Mouse (Mus musculus): ENCODE results near the gene Cyp2c39. TPM values are rescaled to one million over a fixed set of nuclear protein-coding genes. Genes with fewer than 3 reads are reported as not detected.
"Not testable (repeated sequence)": the region's sequence is repeated elsewhere in the genome, so short reads cannot be mapped to it uniquely, and the experiment has no call there.

Cyp2c39 gene
- polyA plus RNA-seq (2012; ENCODE audit: insufficient read depth, insufficient read length, missing spikeins) = not detected in 2 replicates

DNA sequence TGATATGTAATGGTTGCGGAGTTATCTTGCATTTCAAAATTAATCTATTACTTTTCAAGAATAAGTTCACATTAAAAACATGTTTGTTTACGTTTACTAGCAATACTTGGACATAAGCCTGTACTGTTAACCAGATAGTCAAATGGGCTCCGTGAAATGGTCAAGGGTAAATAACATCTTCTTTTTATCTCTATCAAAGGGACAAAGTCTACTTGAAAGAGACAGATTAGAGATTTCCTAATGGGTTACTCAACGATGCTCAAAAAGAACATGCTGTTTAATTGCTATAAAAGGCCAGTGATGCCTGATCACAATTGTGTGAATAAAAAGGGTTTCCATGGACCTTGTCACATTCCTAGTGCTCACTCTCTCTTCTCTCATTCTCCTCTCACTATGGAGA, at the start of gene Cyp2c39:
TSS of gene Cyp2c39 (plus strand) at position 329 of the 400 bp plus-strand sequence.
- Histone ChIP-seq H3K27ac (ENCODE audit: insufficient read depth, low read depth, low read length) (no peak within 1 kb of the TSS), H3K4me3 (ENCODE audit: insufficient read depth, low read length) (no peak within 1 kb of the TSS), H3K4me1 (ENCODE audit: control insufficient read depth, insufficient read depth, low read length) (no peaks in the 10 kb centered on the region)
- TF ChIP-seq CTCF (IDR thresholded peaks at IDR 0.05; ENCODE audit: low read depth, low read length) (no peak), POLR2A (IDR thresholded peaks at IDR 0.05; ENCODE audit: borderline replicate concordance, low read depth, low read length) (no peak)

DNA sequence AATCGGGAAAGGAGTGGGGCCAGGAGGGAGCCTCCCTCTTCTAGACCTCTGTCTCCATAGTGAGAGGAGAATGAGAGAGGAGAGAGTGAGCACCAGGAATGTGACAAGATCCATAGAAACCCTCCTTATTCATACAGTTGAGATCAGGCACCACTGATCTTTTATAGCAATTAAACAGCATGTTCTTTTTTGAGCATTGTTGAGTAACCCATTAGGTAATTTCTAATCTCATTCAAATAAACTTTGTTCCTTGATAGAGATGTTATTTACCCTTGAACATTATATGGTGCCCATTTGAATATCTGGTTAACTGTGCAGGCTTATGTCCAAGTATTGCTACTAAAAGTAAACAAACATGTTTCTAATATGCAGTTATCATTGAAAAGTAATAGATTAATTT, 47.7 kb upstream of the Cyp2c39 start, which contains the start of gene Cyp2c38:
TSS of gene Cyp2c38 (minus strand) at position 135 of the 400 bp plus-strand sequence.
- H3K4me3 ChIP-seq (ENCODE audit: insufficient read depth, low read length) = no peak within 1 kb of the TSS
- no peak for TF ChIP-seq POLR2A (IDR thresholded peaks at IDR 0.05; ENCODE audit: borderline replicate concordance, low read depth, low read length)
- TF ChIP-seq CTCF (IDR thresholded peaks at IDR 0.05; ENCODE audit: low read depth, low read length) = no peak
- no peak within 1 kb of the TSS for H3K27ac ChIP-seq (ENCODE audit: insufficient read depth, low read depth, low read length)
- H3K4me1 ChIP-seq (ENCODE audit: control insufficient read depth, insufficient read depth, low read length) = no peaks in the 10 kb centered on the region

GRCm38 (mm10) chr19:39463923-39464322, 46.7 kb upstream of the Cyp2c39 start:
- TF ChIP-seq POLR2A (IDR thresholded peaks at IDR 0.05; ENCODE audit: borderline replicate concordance, low read depth, low read length) = no peak
- no peak for TF ChIP-seq CTCF (IDR thresholded peaks at IDR 0.05; ENCODE audit: low read depth, low read length)
- no peaks in the 10 kb centered on the region for H3K4me1 ChIP-seq (ENCODE audit: control insufficient read depth, insufficient read depth, low read length)
- H3K4me3 ChIP-seq (ENCODE audit: insufficient read depth, low read length) = no peak overlapping the region
- H3K27ac ChIP-seq (ENCODE audit: insufficient read depth, low read depth, low read length) = no peak overlapping the region

DNA sequence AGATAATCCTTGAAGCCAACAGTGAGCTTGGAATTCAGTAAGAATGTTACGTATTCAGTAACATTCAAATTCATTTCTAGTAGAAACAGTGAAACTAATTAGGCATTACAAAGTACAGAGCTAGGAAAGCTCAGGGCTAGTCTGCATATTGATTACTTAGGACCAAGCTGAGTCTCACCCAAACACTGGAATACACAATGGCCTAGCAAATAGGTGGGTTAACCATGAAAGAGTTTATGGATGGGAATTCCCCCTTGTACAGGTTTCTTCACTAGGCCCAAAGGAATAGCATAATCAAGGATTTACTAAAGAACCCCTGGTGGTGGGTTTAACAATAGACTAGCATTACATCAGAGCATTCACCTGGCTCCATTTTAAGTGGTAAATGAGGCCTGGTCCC, 26.7 kb upstream of the Cyp2c39 start:
- H3K4me3 ChIP-seq (ENCODE audit: insufficient read depth, low read length); H3K4me1 ChIP-seq (ENCODE audit: control insufficient read depth, insufficient read depth, low read length); H3K27ac ChIP-seq (ENCODE audit: insufficient read depth, low read depth, low read length): not testable (repeated sequence)

DNA sequence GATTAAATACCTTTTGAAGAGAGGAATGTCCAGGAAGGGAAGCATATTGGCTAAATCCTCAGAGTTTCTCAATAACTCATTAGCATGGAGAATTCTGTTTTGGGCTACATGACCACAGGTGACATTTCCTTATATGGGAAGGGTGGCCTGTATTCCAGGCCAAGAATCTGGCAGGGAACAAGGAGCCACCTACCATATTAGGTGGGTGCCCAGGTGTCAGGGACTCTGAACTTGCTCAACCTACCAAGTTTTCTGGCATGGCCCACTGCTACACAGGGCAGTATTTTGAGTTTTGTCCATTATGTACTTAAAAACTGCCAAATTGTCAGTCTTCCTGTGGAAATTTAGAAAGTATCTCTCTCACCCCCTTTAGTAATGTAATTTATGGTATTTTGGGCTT, 4.3 kb upstream of the Cyp2c39 start:
- Histone ChIP-seq H3K4me1 (ENCODE audit: control insufficient read depth, insufficient read depth, low read length) (no peaks in the 10 kb centered on the region), H3K4me3 (ENCODE audit: insufficient read depth, low read length) (no peak overlapping the region), H3K27ac (ENCODE audit: insufficient read depth, low read depth, low read length) (no peak overlapping the region)
- TF ChIP-seq POLR2A (IDR thresholded peaks at IDR 0.05; ENCODE audit: borderline replicate concordance, low read depth, low read length) = no peak

DNA sequence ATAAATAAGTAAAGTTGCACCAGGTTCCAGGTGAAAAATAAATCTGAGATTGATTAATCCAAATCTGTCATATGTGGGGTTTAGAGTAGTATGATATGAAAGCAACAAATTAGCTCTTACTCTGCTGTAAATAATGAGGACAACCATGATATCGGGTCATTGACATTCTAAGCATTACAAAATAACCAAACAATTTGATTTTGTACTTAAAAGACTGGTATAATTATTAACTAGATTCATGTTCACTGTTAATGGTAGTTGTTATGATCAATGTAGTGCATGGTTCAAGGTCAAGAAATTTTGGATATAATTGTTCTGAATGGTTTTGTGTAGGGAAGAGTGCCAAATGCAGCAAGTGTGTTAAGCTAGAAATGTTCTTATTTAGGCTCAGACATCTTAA, 1.1 kb upstream of the Cyp2c39 start:
- TF ChIP-seq POLR2A (IDR thresholded peaks at IDR 0.05; ENCODE audit: borderline replicate concordance, low read depth, low read length) (no peak), CTCF (IDR thresholded peaks at IDR 0.05; ENCODE audit: low read depth, low read length) (no peak)
- Histone ChIP-seq H3K4me1 (ENCODE audit: control insufficient read depth, insufficient read depth, low read length) (no peaks in the 10 kb centered on the region), H3K27ac (ENCODE audit: insufficient read depth, low read depth, low read length) (no peak overlapping the region), H3K4me3 (ENCODE audit: insufficient read depth, low read length) (no peak overlapping the region)

Other genes with a start within 250 kb of the Cyp2c39 start
- not detected in 2 replicates for gene Cyp2c29, start 241.5 kb upstream of the Cyp2c39 start, polyA plus RNA-seq (2012; ENCODE audit: insufficient read depth, insufficient read length, missing spikeins)
- not detected in 2 replicates for gene Cyp2c38, start 47.8 kb upstream of the Cyp2c39 start, polyA plus RNA-seq (2012; ENCODE audit: insufficient read depth, insufficient read length, missing spikeins)
- gene Cyp2c67, start 138.2 kb downstream of the Cyp2c39 start, polyA plus RNA-seq (2012; ENCODE audit: insufficient read depth, insufficient read length, missing spikeins) = not detected in 2 replicates
- not detected in 2 replicates for gene Cyp2c68, start 230.2 kb downstream of the Cyp2c39 start, polyA plus RNA-seq (2012; ENCODE audit: insufficient read depth, insufficient read length, missing spikeins)

Measured in bone marrow macrophage, adult 2 months (primary cell).